Mouse (Mus musculus): Measurements from ENCODE around the gene Pcyox1.
"Not testable (repeated sequence)": the region's sequence is repeated elsewhere in the genome, so short reads cannot be mapped to it uniquely, and the experiment has no call there.

Gene Pcyox1

GRCm38 (mm10) chr6:86397257-86397980 lies 465 bp upstream of the Pcyox1 start:
- DNase-seq = no peak

- DNase-seq = no peak
These were observed 985 bp downstream of the Pcyox1 start for GRCm38 (mm10) chr6:86395969-86396368.

- no peak for DNase-seq
These were observed 1.9 kb downstream of the Pcyox1 start for GRCm38 (mm10) chr6:86395021-86395420.

GRCm38 (mm10) chr6:86394078-86394720 lies 2.8 kb downstream of the Pcyox1 start:
- DNase-seq = no peak

- DNase-seq = no peak
These were observed 3.8 kb downstream of the Pcyox1 start for GRCm38 (mm10) chr6:86393187-86393586.

GRCm38 (mm10) chr6:86391326-86391725 lies 5.6 kb downstream of the Pcyox1 start:
- no peak for DNase-seq

- DNase-seq = no peak
These were observed 8.5 kb downstream of the Pcyox1 start for GRCm38 (mm10) chr6:86388461-86388860.

- no peak for DNase-seq
These were observed 9.6 kb downstream of the Pcyox1 start for GRCm38 (mm10) chr6:86387313-86387712.

GRCm38 (mm10) chr6:86385362-86386104 lies 11.4 kb downstream of the Pcyox1 start:
- no peak for DNase-seq

GRCm38 (mm10) chr6:86384692-86385091 lies 12.3 kb downstream of the Pcyox1 start:
- DNase-seq = no peak

GRCm38 (mm10) chr6:86383370-86383769 lies 13.6 kb downstream of the Pcyox1 start:
- no peak for DNase-seq

GRCm38 (mm10) chr6:86382551-86382950 lies 14.4 kb downstream of the Pcyox1 start:
- DNase-seq = no peak

- not testable (repeated sequence) for DNase-seq
These were observed 16.8 kb downstream of the Pcyox1 start for GRCm38 (mm10) chr6:86380112-86380511.

- no peak for DNase-seq
These were observed 18.6 kb downstream of the Pcyox1 start for GRCm38 (mm10) chr6:86378341-86378740.

- DNase-seq = no peak
These were observed 23.4 kb downstream of the Pcyox1 start for GRCm38 (mm10) chr6:86373556-86373955.

GRCm38 (mm10) chr6:86371950-86372516 lies 24.9 kb downstream of the Pcyox1 start:
- DNase-seq = no peak

GRCm38 (mm10) chr6:86371340-86371911 lies 25.5 kb downstream of the Pcyox1 start:
- DNase-seq = peak; percentile 96 to 97

- DNase-seq = no peak
These were observed 26.1 kb downstream of the Pcyox1 start, which contains the start of gene Snrpg for GRCm38 (mm10) chr6:86370764-86371339. Snrpg (plus strand) TSS chr6:86371304.

- no peak for DNase-seq
These were observed 26.8 kb downstream of the Pcyox1 start for GRCm38 (mm10) chr6:86370093-86370713.

GRCm38 (mm10) chr6:86368479-86368878 lies 28.5 kb downstream of the Pcyox1 start:
- DNase-seq = no peak

GRCm38 (mm10) chr6:86366853-86367249 lies 30.1 kb downstream of the Pcyox1 start:
- no peak for DNase-seq

All from lung, postnatal 4 days (tissue).